Comparison of ENCODE assay signal across 7 mouse cellular contexts in genomic region chr9:38718927-38719441, GRCm38 (mm10). TPM values are rescaled to one million over a fixed set of nuclear protein-coding genes. Genes with fewer than 3 reads are reported as not detected.
A peak's percentile ranks its signal among the peaks of the same experiment; 100 is the strongest.
DNase-seq lines count a peak whose midpoint lies in the region; ATAC-seq and TF ChIP-seq lines count a peak whose summit lies in the region.

No protein-coding gene starts in this region.

- H3K27ac ChIP-seq in ES-Bruce4 (ENCODE audit: insufficient read depth, low read length): no peak overlapping the region
- H3K27ac ChIP-seq in hindbrain, embryonic 14.5 days: no peak overlapping the region
- peak overlapping the region; percentile 17; the same call in 1 of the 2 replicates for H3K27ac ChIP-seq in liver, embryonic 14.5 days
- H3K27ac ChIP-seq in neural tube, embryonic 14.5 days (ENCODE audit: low read depth, low read length): no peak overlapping the region

- TF ChIP-seq EP300 in ES-Bruce4 (IDR thresholded peaks at IDR 0.05; ENCODE audit: insufficient read depth, low read depth, low read length): no peak
- no peak for TF ChIP-seq EP300 in liver, embryonic 14.5 days (IDR thresholded peaks at IDR 0.05; ENCODE audit: low read depth)

- ATAC-seq in hindbrain, embryonic 14.5 days (ENCODE audit: low FRiP score): no peak
- ATAC-seq in liver, embryonic 14.5 days (ENCODE audit: insufficient read depth): peak; percentile 86
- peak; percentile 49; the same call in 1 of the 2 replicates for ATAC-seq in neural tube, embryonic 14.5 days (ENCODE audit: low read depth)

- H3K36me3 ChIP-seq in ES-Bruce4 (ENCODE audit: control insufficient read depth, insufficient read depth, low read length, poor library complexity, severe bottlenecking): no peaks in the 10 kb centered on the region; the same call in 1 of the 2 replicates
- H3K36me3 ChIP-seq in hindbrain, embryonic 14.5 days (replicated peaks; ENCODE audit: control insufficient read depth, insufficient read depth): no peaks in the 10 kb centered on the region
- H3K36me3 ChIP-seq in liver, embryonic 14.5 days (replicated peaks; ENCODE audit: control insufficient read depth, insufficient read depth, low read depth): no peaks in the 10 kb centered on the region
- H3K36me3 ChIP-seq in neural tube, embryonic 14.5 days (ENCODE audit: control insufficient read depth, insufficient read depth, low read length): no peaks in the 10 kb centered on the region

- no peak overlapping the region for H3K9ac ChIP-seq in ES-Bruce4 (ENCODE audit: low read depth, poor library complexity, severe bottlenecking)
- H3K9ac ChIP-seq in hindbrain, embryonic 14.5 days: peak overlapping the region; percentile 14
- peak overlapping the region; percentile 72 for H3K9ac ChIP-seq in liver, embryonic 14.5 days (replicated peaks)
- H3K9ac ChIP-seq in neural tube, embryonic 14.5 days (replicated peaks; ENCODE audit: low read depth, low read length): no peak overlapping the region

- DNase-seq in adipocyte (ENCODE audit: low spot score): peak; percentile 67
- peak; percentile 31 for DNase-seq in fibroblast of lung, adult 2 months (ENCODE audit: low read depth)
- DNase-seq in hindbrain, embryonic 14.5 days (ENCODE audit: low spot score): no peak
- DNase-seq in liver, embryonic 14.5 days (ENCODE audit: low read depth in 3 of 3, low spot score in 3 of 3): peak; percentile 17 to 32 (median 24)
- no peak for DNase-seq in frontal cortex, postnatal 25 days (ENCODE audit: low spot score in 2 of 2)

- peak overlapping the region; percentile 37 for H3K4me2 ChIP-seq in hindbrain, embryonic 14.5 days (replicated peaks)
- peak overlapping the region; percentile 79 for H3K4me2 ChIP-seq in liver, embryonic 14.5 days (ENCODE audit: low read depth)
- H3K4me2 ChIP-seq in neural tube, embryonic 14.5 days (ENCODE audit: low read depth, low read length): peak overlapping the region; percentile 45

- no peak for TF ChIP-seq CTCF in ES-Bruce4 (IDR thresholded peaks at IDR 0.05; ENCODE audit: low read depth, low read length)
- TF ChIP-seq CTCF in liver, embryonic 14.5 days (IDR thresholded peaks at IDR 0.05; ENCODE audit: low read depth): no peak

- no peaks in the 10 kb centered on the region for H3K27me3 ChIP-seq in ES-Bruce4 (ENCODE audit: control insufficient read depth, insufficient read depth, low read length, poor library complexity, severe bottlenecking)
- H3K27me3 ChIP-seq in hindbrain, embryonic 14.5 days (ENCODE audit: control insufficient read depth, insufficient read depth, low read length): no peaks in the 10 kb centered on the region
- no peaks in the 10 kb centered on the region for H3K27me3 ChIP-seq in liver, embryonic 14.5 days (ENCODE audit: control insufficient read depth, insufficient read depth, low read length)
- H3K27me3 ChIP-seq in neural tube, embryonic 14.5 days (ENCODE audit: control insufficient read depth, insufficient read depth, low read length): no peaks in the 10 kb centered on the region

- H3K4me1 ChIP-seq in ES-Bruce4 (ENCODE audit: control insufficient read depth, insufficient read depth, low read length): no peaks in the 10 kb centered on the region
- no peaks in the 10 kb centered on the region for H3K4me1 ChIP-seq in hindbrain, embryonic 14.5 days (replicated peaks; ENCODE audit: control insufficient read depth, insufficient read depth, low read length)
- peaks cover 3 to 11% of the 10 kb centered on the region in 2 experiments for H3K4me1 ChIP-seq in liver, embryonic 14.5 days (replicated peaks; ENCODE audit: control insufficient read depth in 2 of 2, insufficient read depth in 2 of 2, low read length in 1 of 2)
- no peaks in the 10 kb centered on the region for H3K4me1 ChIP-seq in neural tube, embryonic 14.5 days (ENCODE audit: control insufficient read depth, insufficient read depth, low read length)

- TF ChIP-seq POLR2A in ES-Bruce4 (IDR thresholded peaks at IDR 0.05; ENCODE audit: insufficient read depth, low read length): no peak

- 10% methylated on average over 3 of the region's 3 CpGs for WGBS in hindbrain, embryonic 14.5 days
- WGBS in liver, embryonic 14.5 days (ENCODE audit: insufficient replicate concordance): 0% methylated on average over 3 of the region's 3 CpGs
- WGBS in neural tube, embryonic 14.5 days: 8% methylated on average over 3 of the region's 3 CpGs

- peak overlapping the region; percentile 41 for H3K4me3 ChIP-seq in ES-Bruce4 (ENCODE audit: low read depth, low read length)
- peak overlapping the region; percentile 34 for H3K4me3 ChIP-seq in hindbrain, embryonic 14.5 days (replicated peaks; ENCODE audit: low read length)
- H3K4me3 ChIP-seq in liver, embryonic 14.5 days (ENCODE audit: insufficient read depth in 1 of 2, low read depth in 2 of 2, low read length in 2 of 2): peak overlapping the region; percentile 61 to 68
- peak overlapping the region; percentile 30 for H3K4me3 ChIP-seq in neural tube, embryonic 14.5 days (ENCODE audit: low read depth, low read length)

- no peaks in the 10 kb centered on the region for H3K9me3 ChIP-seq in ES-Bruce4 (replicated peaks; ENCODE audit: control insufficient read depth, insufficient read depth, low read length, poor library complexity, severe bottlenecking)
- no peaks in the 10 kb centered on the region for H3K9me3 ChIP-seq in hindbrain, embryonic 14.5 days (ENCODE audit: control insufficient read depth, low read length)
- H3K9me3 ChIP-seq in liver, embryonic 14.5 days (ENCODE audit: control insufficient read depth, low read length): no peaks in the 10 kb centered on the region
- no peaks in the 10 kb centered on the region for H3K9me3 ChIP-seq in neural tube, embryonic 14.5 days (ENCODE audit: control insufficient read depth, low read length)

RNA-seq across cellular contexts. Expression of gene Vwa5a, which starts 0.9 kb away (rescaled TPM):
- polyA plus RNA-seq in ES-Bruce4 (2011; ENCODE audit: insufficient read depth, insufficient read length, low read depth, missing spikeins): 72.4 and 74.2 TPM in 2 replicates
- 9.8 and 10.1 TPM in 2 replicates for polyA plus RNA-seq in hindbrain, embryonic 14.5 days (2014; fragmentation: Nextera tagmentation; extraction: Ambion mirVana)
- 3.0 and 4.5 TPM in 2 replicates for polyA plus RNA-seq in liver, embryonic 14.5 days (2012; rRNA removed)
- polyA plus RNA-seq in liver, embryonic 14.5 days (2014; fragmentation: Nextera tagmentation; extraction: Ambion mirVana): 8.5 TPM in 2 replicates
- polyA plus RNA-seq in neural tube, embryonic 14.5 days (2014; fragmentation: Nextera tagmentation; extraction: Ambion mirVana): 7.0 and 10.8 TPM in 2 replicates

RNA-seq across cellular contexts. Expression of gene Olfr919, which starts 15.5 kb away (rescaled TPM):
- not detected in 2 replicates for polyA plus RNA-seq in ES-Bruce4 (2011; ENCODE audit: insufficient read depth, insufficient read length, low read depth, missing spikeins)
- not detected in 2 replicates for polyA plus RNA-seq in hindbrain, embryonic 14.5 days (2014; fragmentation: Nextera tagmentation; extraction: Ambion mirVana)
- polyA plus RNA-seq in liver, embryonic 14.5 days (2012; rRNA removed): not detected in 2 replicates
- not detected in 2 replicates for polyA plus RNA-seq in liver, embryonic 14.5 days (2014; fragmentation: Nextera tagmentation; extraction: Ambion mirVana)
- polyA plus RNA-seq in neural tube, embryonic 14.5 days (2014; fragmentation: Nextera tagmentation; extraction: Ambion mirVana): not detected in 2 replicates

RNA-seq across cellular contexts. Expression of gene Olfr920, which starts 33.1 kb away (rescaled TPM):
- 0.37 and 0.43 TPM in 2 replicates for polyA plus RNA-seq in ES-Bruce4 (2011; ENCODE audit: insufficient read depth, insufficient read length, low read depth, missing spikeins)
- not detected in 2 replicates for polyA plus RNA-seq in hindbrain, embryonic 14.5 days (2014; fragmentation: Nextera tagmentation; extraction: Ambion mirVana)
- polyA plus RNA-seq in liver, embryonic 14.5 days (2012; rRNA removed): 0.03 and 0.04 TPM in 2 replicates
- polyA plus RNA-seq in liver, embryonic 14.5 days (2014; fragmentation: Nextera tagmentation; extraction: Ambion mirVana): not detected in 2 replicates
- polyA plus RNA-seq in neural tube, embryonic 14.5 days (2014; fragmentation: Nextera tagmentation; extraction: Ambion mirVana): 0.06 TPM in 1 of 2 replicates, not detected in the other

RNA-seq across cellular contexts. Expression of gene Olfr918, which starts 44.6 kb away (rescaled TPM):
- polyA plus RNA-seq in ES-Bruce4 (2011; ENCODE audit: insufficient read depth, insufficient read length, low read depth, missing spikeins): not detected in 2 replicates
- not detected in 2 replicates for polyA plus RNA-seq in hindbrain, embryonic 14.5 days (2014; fragmentation: Nextera tagmentation; extraction: Ambion mirVana)
- not detected in 2 replicates for polyA plus RNA-seq in liver, embryonic 14.5 days (2012; rRNA removed)
- polyA plus RNA-seq in liver, embryonic 14.5 days (2014; fragmentation: Nextera tagmentation; extraction: Ambion mirVana): not detected in 2 replicates
- not detected in 2 replicates for polyA plus RNA-seq in neural tube, embryonic 14.5 days (2014; fragmentation: Nextera tagmentation; extraction: Ambion mirVana)

RNA-seq across cellular contexts. Expression of gene Olfr917, which starts 53.3 kb away (rescaled TPM):
- not detected in 2 replicates for polyA plus RNA-seq in ES-Bruce4 (2011; ENCODE audit: insufficient read depth, insufficient read length, low read depth, missing spikeins)
- not detected in 2 replicates for polyA plus RNA-seq in hindbrain, embryonic 14.5 days (2014; fragmentation: Nextera tagmentation; extraction: Ambion mirVana)
- polyA plus RNA-seq in liver, embryonic 14.5 days (2012; rRNA removed): not detected in 2 replicates
- not detected in 2 replicates for polyA plus RNA-seq in liver, embryonic 14.5 days (2014; fragmentation: Nextera tagmentation; extraction: Ambion mirVana)
- not detected in 2 replicates for polyA plus RNA-seq in neural tube, embryonic 14.5 days (2014; fragmentation: Nextera tagmentation; extraction: Ambion mirVana)

Comparison
In these comparisons a context has a peak if more than half of its experiments do, and no peak if none do; other contexts are left out.
1. H3K9ac ChIP-seq: peak in hindbrain, embryonic 14.5 days (single experiment) and liver, embryonic 14.5 days (single experiment); none in ES-Bruce4 (single experiment) and neural tube, embryonic 14.5 days (single experiment).
2. DNase-seq: peak in adipocyte (single experiment), fibroblast of lung, adult 2 months (single experiment) and liver, embryonic 14.5 days (3 of 3); none in hindbrain, embryonic 14.5 days (single experiment) and frontal cortex, postnatal 25 days (0 of 2).
3. Peak in every context shown above with its lines, with median percentiles within 50 percentile points of each other: H3K4me3 ChIP-seq and H3K4me2 ChIP-seq.